Mouse (Mus musculus): ENCODE measurements at regions not wholly inside any gene's neighbourhood (a gene's known extent, or its start where the extent isn't known, plus 50 kb on each side); places are given as distances from the start of the nearest gene placed in this dataset.

DNA sequence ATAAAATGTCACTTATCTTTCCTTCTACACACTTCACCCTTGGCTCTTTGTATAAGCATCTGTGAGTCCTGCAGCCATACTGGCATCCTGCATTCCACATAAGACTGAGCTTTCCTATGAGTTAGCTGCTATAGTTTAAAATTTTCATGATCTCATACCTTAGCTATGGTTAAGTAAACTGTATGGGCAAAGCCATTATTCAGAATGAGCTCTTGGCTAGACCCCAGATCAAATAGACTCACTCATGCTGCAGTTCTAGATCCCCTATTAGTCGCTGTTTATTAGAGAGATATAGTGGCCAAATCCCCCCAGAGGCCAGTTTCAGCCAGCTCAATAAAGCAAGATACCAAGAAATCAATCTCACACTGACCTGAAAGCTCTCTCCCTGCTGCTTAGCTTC, 110.9 kb upstream of the Dap start:
- 40% methylated on average over 1 of the region's 1 CpGs for WGBS
- H3K27ac ChIP-seq: no peak overlapping the region
- H3K27me3 ChIP-seq (ENCODE audit: control insufficient read depth, insufficient read depth, low read length): no peaks in the 10 kb centered on the region
- TF ChIP-seq POLR2A (IDR thresholded peaks at IDR 0.05; ENCODE audit: insufficient read depth, low read depth, low read length) (no peak), EP300 (IDR thresholded peaks at IDR 0.05; ENCODE audit: insufficient read depth, low read depth, low read length) (no peak), CTCF (IDR thresholded peaks at IDR 0.05) (no peak)
- no peaks in the 10 kb centered on the region for H3K4me1 ChIP-seq (ENCODE audit: control insufficient read depth, insufficient read depth, low read length)
- no peak overlapping the region for H3K4me3 ChIP-seq
- intact Hi-C loops (cut with DNase I): no loop called here
- H3K9ac ChIP-seq (ENCODE audit: low read depth, low read length): no peak overlapping the region
- no peaks in the 10 kb centered on the region for H3K36me3 ChIP-seq (ENCODE audit: control insufficient read depth, insufficient read depth, low read length)
- no peak for DNase-seq
- H3K79me2 ChIP-seq (replicated peaks; ENCODE audit: control insufficient read depth, insufficient read depth, low read length): no peaks in the 10 kb centered on the region

DNA sequence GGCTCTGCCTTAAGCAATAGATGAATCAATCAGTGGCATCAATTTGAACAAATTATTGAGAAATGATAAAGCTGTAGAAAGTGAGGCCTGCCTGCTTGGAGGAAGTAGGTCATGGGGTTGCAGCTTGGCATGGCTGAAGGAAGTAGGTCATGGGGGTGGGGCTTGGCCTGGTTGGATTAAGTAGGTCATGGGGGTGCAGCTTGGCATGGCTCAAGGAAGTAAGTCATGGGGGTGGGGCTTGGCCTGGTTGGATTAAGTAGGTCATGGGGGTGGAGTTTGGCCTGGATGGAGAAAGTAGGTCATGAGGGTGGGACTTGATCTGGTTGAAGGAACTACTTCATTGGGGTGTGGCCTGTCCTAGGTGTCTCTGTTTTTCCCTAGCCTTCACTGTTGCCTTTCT, 106.8 kb upstream of the Dap start:
- H3K27ac ChIP-seq: no peak overlapping the region
- TF ChIP-seq EP300 (IDR thresholded peaks at IDR 0.05; ENCODE audit: insufficient read depth, low read depth, low read length): no peak
- no peak for TF ChIP-seq POLR2A (IDR thresholded peaks at IDR 0.05; ENCODE audit: insufficient read depth, low read depth, low read length)
- TF ChIP-seq CTCF (IDR thresholded peaks at IDR 0.05): no peak
- no peaks in the 10 kb centered on the region for H3K36me3 ChIP-seq (ENCODE audit: control insufficient read depth, insufficient read depth, low read length)
- H3K27me3 ChIP-seq (ENCODE audit: control insufficient read depth, insufficient read depth, low read length): no peaks in the 10 kb centered on the region
- H3K4me1 ChIP-seq (ENCODE audit: control insufficient read depth, insufficient read depth, low read length): no peaks in the 10 kb centered on the region
- H3K9ac ChIP-seq (ENCODE audit: low read depth, low read length): no peak overlapping the region
- no peak overlapping the region for H3K4me3 ChIP-seq
- intact Hi-C loops (cut with DNase I): no loop called here
- no peak for DNase-seq
- no peaks in the 10 kb centered on the region for H3K79me2 ChIP-seq (replicated peaks; ENCODE audit: control insufficient read depth, insufficient read depth, low read length)

DNA sequence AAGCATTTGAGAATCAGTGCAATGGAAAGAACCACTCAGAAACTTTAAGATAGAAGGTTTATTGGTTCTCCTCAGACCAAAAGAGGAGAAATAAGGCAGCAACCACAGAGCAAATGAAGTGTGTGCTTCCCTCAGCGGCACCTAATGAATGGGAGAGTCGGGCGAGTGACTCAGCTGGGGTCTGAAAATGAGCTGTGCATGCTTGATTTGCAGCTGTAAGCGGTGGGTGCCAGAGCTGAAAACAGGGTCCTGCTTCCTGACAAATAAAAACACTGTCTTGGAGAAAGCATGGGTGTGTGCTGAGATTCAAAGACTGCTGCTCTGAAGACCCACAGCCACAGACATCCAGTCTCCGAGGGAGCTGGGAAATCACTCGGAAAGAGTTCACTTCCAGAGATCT, 104.0 kb upstream of the Dap start:
- Histone ChIP-seq H3K36me3 (ENCODE audit: control insufficient read depth, insufficient read depth, low read length) (no peaks in the 10 kb centered on the region), H3K27me3 (ENCODE audit: control insufficient read depth, insufficient read depth, low read length) (no peaks in the 10 kb centered on the region), H3K79me2 (replicated peaks; ENCODE audit: control insufficient read depth, insufficient read depth, low read length) (no peaks in the 10 kb centered on the region), H3K4me1 (ENCODE audit: control insufficient read depth, insufficient read depth, low read length) (no peaks in the 10 kb centered on the region), H3K9ac (ENCODE audit: low read depth, low read length) (no peak overlapping the region), H3K27ac (no peak overlapping the region), H3K4me3 (no peak overlapping the region)
- 64% methylated on average over 6 of the region's 6 CpGs for WGBS
- TF ChIP-seq POLR2A (IDR thresholded peaks at IDR 0.05; ENCODE audit: insufficient read depth, low read depth, low read length): no peak
- TF ChIP-seq EP300 (IDR thresholded peaks at IDR 0.05; ENCODE audit: insufficient read depth, low read depth, low read length): no peak
- TF ChIP-seq CTCF (IDR thresholded peaks at IDR 0.05): no peak
- DNase-seq: no peak
- intact Hi-C loops (cut with DNase I): no loop called here

DNA sequence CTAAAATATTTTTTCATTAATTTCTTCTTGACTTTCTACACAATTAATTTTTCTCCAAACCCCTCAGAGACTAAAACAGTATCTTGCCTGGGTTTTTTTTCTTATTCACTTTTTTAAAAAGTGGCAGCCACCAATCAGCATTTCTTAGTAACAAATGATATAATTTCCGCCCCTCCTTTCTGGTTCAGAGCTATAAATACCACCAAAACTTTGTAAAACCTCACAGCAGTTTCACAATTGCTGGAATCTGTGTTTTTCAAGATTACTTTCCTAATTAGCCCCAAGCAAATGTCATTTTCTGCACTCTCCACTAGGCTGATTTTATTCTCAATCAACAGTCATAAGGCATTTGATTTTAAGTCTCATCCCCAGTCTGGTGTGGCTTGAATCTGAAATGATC, 98.3 kb upstream of the Dap start:
- Histone ChIP-seq H3K27ac (no peak overlapping the region), H3K79me2 (replicated peaks; ENCODE audit: control insufficient read depth, insufficient read depth, low read length) (no peaks in the 10 kb centered on the region), H3K4me1 (ENCODE audit: control insufficient read depth, insufficient read depth, low read length) (no peaks in the 10 kb centered on the region), H3K4me3 (no peak overlapping the region), H3K9ac (ENCODE audit: low read depth, low read length) (no peak overlapping the region), H3K36me3 (ENCODE audit: control insufficient read depth, insufficient read depth, low read length) (no peaks in the 10 kb centered on the region), H3K27me3 (ENCODE audit: control insufficient read depth, insufficient read depth, low read length) (no peaks in the 10 kb centered on the region)
- WGBS: 82% methylated on average over 1 of the region's 1 CpGs
- no peak for TF ChIP-seq EP300 (IDR thresholded peaks at IDR 0.05; ENCODE audit: insufficient read depth, low read depth, low read length)
- no peak for TF ChIP-seq CTCF (IDR thresholded peaks at IDR 0.05)
- TF ChIP-seq POLR2A (IDR thresholded peaks at IDR 0.05; ENCODE audit: insufficient read depth, low read depth, low read length): no peak
- DNase-seq: no peak
- intact Hi-C loops (cut with DNase I): no loop called here

DNA sequence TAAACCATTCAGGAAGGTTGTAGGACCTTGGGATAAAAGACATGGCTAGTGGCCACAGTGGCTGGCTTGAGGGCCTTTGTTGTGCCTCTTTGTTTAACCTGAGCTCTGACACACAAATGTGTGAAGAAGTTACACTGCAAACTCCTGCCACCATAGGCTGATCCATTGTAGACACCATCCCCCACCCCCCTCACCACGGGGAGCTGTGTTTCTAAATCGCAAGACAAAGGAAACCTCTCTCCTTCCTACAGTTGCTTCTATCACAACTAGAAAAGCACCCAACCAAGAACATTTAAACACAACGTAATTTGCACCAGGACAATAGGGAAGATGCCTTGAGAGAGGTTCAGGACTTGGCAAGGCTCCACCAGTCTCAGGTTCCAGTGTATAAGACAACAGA, 97.1 kb upstream of the Dap start:
- intact Hi-C loops (cut with DNase I): no loop called here
- no peak for TF ChIP-seq EP300 (IDR thresholded peaks at IDR 0.05; ENCODE audit: insufficient read depth, low read depth, low read length)
- TF ChIP-seq POLR2A (IDR thresholded peaks at IDR 0.05; ENCODE audit: insufficient read depth, low read depth, low read length): no peak
- TF ChIP-seq CTCF (IDR thresholded peaks at IDR 0.05): no peak
- Histone ChIP-seq H3K27me3 (ENCODE audit: control insufficient read depth, insufficient read depth, low read length) (no peaks in the 10 kb centered on the region), H3K79me2 (replicated peaks; ENCODE audit: control insufficient read depth, insufficient read depth, low read length) (no peaks in the 10 kb centered on the region), H3K9ac (ENCODE audit: low read depth, low read length) (no peak overlapping the region), H3K4me1 (ENCODE audit: control insufficient read depth, insufficient read depth, low read length) (no peaks in the 10 kb centered on the region), H3K36me3 (ENCODE audit: control insufficient read depth, insufficient read depth, low read length) (no peaks in the 10 kb centered on the region), H3K4me3 (no peak overlapping the region), H3K27ac (no peak overlapping the region)
- WGBS: 56% methylated on average over 3 of the region's 3 CpGs
- no peak for DNase-seq

DNA sequence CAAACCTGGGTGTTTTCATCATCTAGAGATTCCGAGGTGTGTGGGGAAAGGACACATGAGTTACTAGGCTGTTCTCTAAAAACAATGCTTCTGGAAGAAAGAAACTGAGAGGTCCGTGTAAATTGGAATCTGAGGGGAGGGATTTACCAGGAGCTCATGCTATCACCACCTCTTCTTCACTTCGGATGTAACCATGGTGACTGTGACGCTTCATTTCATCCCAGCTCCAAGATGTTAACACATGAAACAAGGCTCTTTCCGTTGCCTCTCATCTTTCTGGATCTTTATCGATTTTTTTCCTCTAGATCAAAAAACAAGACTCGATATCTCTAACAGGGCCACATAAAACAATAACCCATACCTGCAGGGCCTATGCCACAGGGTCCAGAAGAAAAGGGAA, 89.2 kb upstream of the Dap start:
- 56% methylated on average over 7 of the region's 7 CpGs for WGBS

More for the DNA sequence above, 89.2 kb upstream of the Dap start:
- no peak overlapping the region for H3K4me3 ChIP-seq
- no peak for DNase-seq
- H3K4me1 ChIP-seq (ENCODE audit: control insufficient read depth, insufficient read depth, low read length): no peaks in the 10 kb centered on the region
- H3K27me3 ChIP-seq (ENCODE audit: control insufficient read depth, insufficient read depth, low read length): no peaks in the 10 kb centered on the region
- no peaks in the 10 kb centered on the region for H3K36me3 ChIP-seq (ENCODE audit: control insufficient read depth, insufficient read depth, low read length)
- H3K9ac ChIP-seq (ENCODE audit: low read depth, low read length): no peak overlapping the region
- intact Hi-C loops (cut with DNase I): no loop called here
- no peak overlapping the region for H3K27ac ChIP-seq
- TF ChIP-seq EP300 (IDR thresholded peaks at IDR 0.05; ENCODE audit: insufficient read depth, low read depth, low read length): no peak
- no peak for TF ChIP-seq CTCF (IDR thresholded peaks at IDR 0.05)
- no peak for TF ChIP-seq POLR2A (IDR thresholded peaks at IDR 0.05; ENCODE audit: insufficient read depth, low read depth, low read length)
- no peaks in the 10 kb centered on the region for H3K79me2 ChIP-seq (replicated peaks; ENCODE audit: control insufficient read depth, insufficient read depth, low read length)
